Comparison of ENCODE assay signal across 9 mouse cellular contexts in the genomic region with DNA sequence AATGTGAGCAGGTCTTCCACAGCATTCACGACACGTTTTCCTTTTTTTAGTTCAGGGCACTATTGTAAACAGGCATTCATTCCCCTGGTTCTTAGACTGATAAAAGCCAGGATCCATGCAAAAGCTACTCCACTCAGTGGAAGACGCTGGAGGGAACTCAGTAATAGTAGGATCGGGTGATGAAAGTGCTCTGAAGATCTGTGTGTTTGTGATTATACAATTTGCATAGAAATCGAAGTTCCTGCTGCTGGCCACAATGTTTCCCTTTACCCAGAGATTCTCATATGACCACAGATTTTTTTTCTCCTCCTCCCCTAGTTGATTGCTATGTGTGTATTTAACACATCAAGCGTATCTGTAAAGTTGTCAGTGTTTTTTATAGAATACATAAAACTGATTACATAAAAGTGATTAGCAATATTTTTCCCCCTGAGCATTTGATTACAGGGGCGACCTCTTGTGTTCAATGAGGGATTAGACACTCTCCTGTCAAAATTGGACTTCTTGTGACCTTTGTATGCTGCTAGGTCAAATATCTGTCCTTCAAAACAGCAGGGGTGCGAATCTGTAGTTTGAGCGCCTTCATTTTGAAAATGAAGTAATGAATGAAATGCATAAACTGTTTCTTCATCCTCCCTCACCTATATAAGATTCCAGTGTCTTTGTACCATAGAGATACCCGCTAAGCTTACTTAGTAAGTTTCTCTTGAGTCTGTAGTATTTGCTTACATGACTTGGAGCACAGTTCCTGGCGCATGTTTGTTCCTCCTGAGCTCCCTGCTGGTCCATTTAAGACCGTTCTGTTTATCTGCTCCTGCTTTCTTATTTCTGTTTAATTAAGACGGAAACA. TPM values are rescaled to one million over a fixed set of nuclear protein-coding genes. Genes with fewer than 3 reads are reported as not detected.
DNase-seq lines count a peak whose midpoint lies in the region; ATAC-seq and TF ChIP-seq lines count a peak whose summit lies in the region.
"Had no signal": no experiment of that assay in that cellular context is flagged by ENCODE, and none has a peak within 500 bp of the region (broad histone marks: within the 10 kb centered on the region; RNA-seq: fewer than 3 reads in every experiment).

No protein-coding gene starts in this region.

- 24% methylated on average over 13 of the region's 13 CpGs for WGBS in intestine, embryonic 14.5 days
- 19% methylated on average over 13 of the region's 13 CpGs for WGBS in intestine, embryonic 16.5 days
- 3% methylated on average over 13 of the region's 13 CpGs for WGBS in hindbrain, postnatal 0 days

- H3K36me3 ChIP-seq in intestine, embryonic 14.5 days (ENCODE audit: control insufficient read depth, insufficient read depth, low read length) = no peaks in the 10 kb centered on the region
- no peaks in the 10 kb centered on the region for H3K36me3 ChIP-seq in intestine, embryonic 16.5 days (ENCODE audit: control insufficient read depth, insufficient read depth, low read length)
- H3K36me3 ChIP-seq in CH12.LX (replicated peaks in 1 of 2; ENCODE audit: control insufficient read depth in 1 of 2, insufficient read depth in 1 of 2, low read length in 1 of 2) = no peaks in the 10 kb centered on the region
- H3K36me3 ChIP-seq in hindbrain, postnatal 0 days (ENCODE audit: insufficient read depth, low read length) = no peaks in the 10 kb centered on the region

- 0 out of 2 replicates have a peak, but pooled peaks cover 2% of the 10 kb centered on the region for H3K4me1 ChIP-seq in intestine, embryonic 14.5 days (replicated peaks; ENCODE audit: control insufficient read depth, insufficient read depth, low read length)
- H3K4me1 ChIP-seq in intestine, embryonic 16.5 days (ENCODE audit: control insufficient read depth, insufficient read depth, low read length) = no peaks in the 10 kb centered on the region
- no peaks in the 10 kb centered on the region for H3K4me1 ChIP-seq in CH12.LX (ENCODE audit: control insufficient read depth in 1 of 2, insufficient read depth in 2 of 2)
- H3K4me1 ChIP-seq in hindbrain, postnatal 0 days (ENCODE audit: insufficient read depth, low read length) = no peaks in the 10 kb centered on the region

- DNase-seq in intestine, embryonic 14.5 days (ENCODE audit: low spot score) = no peak
- DNase-seq in CH12.LX (ENCODE audit: extremely low read depth) (no peak), adipocyte (ENCODE audit: low spot score) (peak; percentile 46)
- no peak for DNase-seq in hindbrain, postnatal 0 days (ENCODE audit: low spot score)
- no peak for DNase-seq in frontal cortex, postnatal 25 days (ENCODE audit: low spot score in 2 of 2)
- DNase-seq in right cerebral cortex, adult 18-20 months = no peak
- DNase-seq: kidney, adult 2 months had no signal

- no peak overlapping the region for H3K9ac ChIP-seq in intestine, embryonic 14.5 days (ENCODE audit: low read length)
- H3K9ac ChIP-seq in intestine, embryonic 16.5 days (ENCODE audit: low read depth, low read length) = no peak overlapping the region
- no peak overlapping the region for H3K9ac ChIP-seq in CH12.LX (ENCODE audit: insufficient read depth, low read depth)
- H3K9ac ChIP-seq in hindbrain, postnatal 0 days (replicated peaks; ENCODE audit: low read length) = no peak overlapping the region

- no peak for TF ChIP-seq EP300 in CH12.LX (IDR thresholded peaks at IDR 0.05; ENCODE audit: low read length)

- in situ Hi-C loops in CH12.LX (cut with MboI; ENCODE audit: low pct_ligation_motif_present, low pct_unique_long_range_greater_than_20kb, low sequenced_read_pairs) = no loop called here

- no peak for ATAC-seq in intestine, embryonic 14.5 days (replicated peaks; ENCODE audit: low FRiP score, low TSS enrichment, low read depth)
- no peak for ATAC-seq in intestine, embryonic 16.5 days
- no peak for ATAC-seq in hindbrain, postnatal 0 days

- no peak overlapping the region for H3K4me3 ChIP-seq in intestine, embryonic 14.5 days (ENCODE audit: low read depth, low read length)
- H3K4me3 ChIP-seq in intestine, embryonic 16.5 days (ENCODE audit: low read length) = no peak overlapping the region
- no peak overlapping the region for H3K4me3 ChIP-seq in CH12.LX (replicated peaks in 1 of 3; ENCODE audit: low read depth in 2 of 3, low read length in 2 of 3, poor library complexity in 1 of 3)
- no peak overlapping the region for H3K4me3 ChIP-seq in hindbrain, postnatal 0 days (ENCODE audit: low read length)

- dilution Hi-C loops in CH12.LX (cut with MboI; ENCODE audit: extremely low pct_ligation_motif_present, extremely low pct_unique_long_range_greater_than_20kb, low sequenced_read_pairs) = no loop called here

- H3K27ac ChIP-seq in intestine, embryonic 14.5 days (ENCODE audit: low read depth) = no peak overlapping the region
- H3K27ac ChIP-seq in intestine, embryonic 16.5 days (ENCODE audit: low read length) = no peak overlapping the region
- H3K27ac ChIP-seq in CH12.LX (ENCODE audit: insufficient read depth, low read depth) = no peak overlapping the region
- no peak overlapping the region for H3K27ac ChIP-seq in hindbrain, postnatal 0 days

- TF ChIP-seq RAD21 in CH12.LX (IDR thresholded peaks at IDR 0.05; ENCODE audit: low read depth, low read length) = peak; percentile 15

- no peaks in the 10 kb centered on the region for H3K9me3 ChIP-seq in intestine, embryonic 14.5 days (ENCODE audit: control insufficient read depth, low read length)
- no peaks in the 10 kb centered on the region for H3K9me3 ChIP-seq in intestine, embryonic 16.5 days (ENCODE audit: control insufficient read depth, low read length)
- H3K9me3 ChIP-seq in CH12.LX (replicated peaks; ENCODE audit: low read length) = peaks cover 46% of the 10 kb centered on the region
- H3K9me3 ChIP-seq in hindbrain, postnatal 0 days (ENCODE audit: low read length) = no peaks in the 10 kb centered on the region

- H3K4me2 ChIP-seq in intestine, embryonic 14.5 days (ENCODE audit: low read length) = peak overlapping the region; percentile 29
- H3K4me2 ChIP-seq in intestine, embryonic 16.5 days (ENCODE audit: low read depth, low read length) = no peak overlapping the region
- no peak overlapping the region for H3K4me2 ChIP-seq in CH12.LX (ENCODE audit: insufficient read depth, low read depth, poor library complexity, severe bottlenecking)
- no peak overlapping the region for H3K4me2 ChIP-seq in hindbrain, postnatal 0 days (ENCODE audit: low read depth, low read length)

- no peak for TF ChIP-seq POLR2A in CH12.LX (IDR thresholded peaks at IDR 0.05; ENCODE audit: low read depth, low read length)

- TF ChIP-seq CTCF in CH12.LX (conservative IDR thresholded peaks at IDR 0.05 in 1 of 2, IDR thresholded peaks at IDR 0.05 in 1 of 2; ENCODE audit: low read depth in 2 of 2, low read length in 2 of 2) = peak in 1 of 2 experiments; percentile 26; a peak in 1 of 4 replicates
- TF ChIP-seq CTCF in hindbrain, postnatal 0 days (IDR thresholded peaks at IDR 0.05; ENCODE audit: low read depth) = peak; percentile 57

- H3K79me2 ChIP-seq in CH12.LX (replicated peaks; ENCODE audit: control insufficient read depth, extremely low read depth, insufficient read depth, poor library complexity, severe bottlenecking) = no peaks in the 10 kb centered on the region

- H3K27me3 ChIP-seq in intestine, embryonic 14.5 days (replicated peaks; ENCODE audit: control insufficient read depth, insufficient read depth, low read length) = peaks cover 82% of the 10 kb centered on the region
- H3K27me3 ChIP-seq in intestine, embryonic 16.5 days (replicated peaks; ENCODE audit: control insufficient read depth, insufficient read depth, low read length) = peaks cover 52% of the 10 kb centered on the region
- H3K27me3 ChIP-seq in CH12.LX (replicated peaks) = no peaks in the 10 kb centered on the region
- H3K27me3 ChIP-seq in hindbrain, postnatal 0 days (ENCODE audit: insufficient read depth, low read length) = peaks cover 77% of the 10 kb centered on the region

TF ChIP-seq in CH12.LX, 34 proteins besides CTCF, POLR2A, EP300 and RAD21:
- no peak for TF ChIP-seq ZC3H11A (IDR thresholded peaks at IDR 0.05; ENCODE audit: low read depth, low read length)
- no peak for TF ChIP-seq ETS1 (conservative IDR thresholded peaks at IDR 0.05; ENCODE audit: low read depth, low read length)
- no peak for TF ChIP-seq SIN3A (IDR thresholded peaks at IDR 0.05; ENCODE audit: low read length)
- TF ChIP-seq SMC3 (IDR thresholded peaks at IDR 0.05; ENCODE audit: low read depth, low read length) = peak; percentile 24
- no peak for TF ChIP-seq USF1 (IDR thresholded peaks at IDR 0.05; ENCODE audit: low read depth, low read length)
- TF ChIP-seq ELF1 (IDR thresholded peaks at IDR 0.05; ENCODE audit: low read depth, low read length) = no peak
- TF ChIP-seq IRF4 (IDR thresholded peaks at IDR 0.05; ENCODE audit: low read depth, low read length) = no peak

RNA-seq across cellular contexts. Expression of gene Isl1, which starts 2.6 kb away (rescaled TPM):
- 2.7 and 4.6 TPM in 2 replicates for polyA plus RNA-seq in intestine, embryonic 14.5 days (2014; fragmentation: Nextera tagmentation; extraction: Ambion mirVana)
- polyA plus RNA-seq in intestine, embryonic 16.5 days (2015; fragmentation: Nextera tagmentation; extraction: Ambion mirVana) = 4.9 and 6.7 TPM in 2 replicates
- total RNA-seq in CH12.LX (2012; rRNA removed) (not detected in 2 replicates), CH12.LX (2014; rRNA removed) (not detected in 2 replicates)
- not detected in 2 replicates for polyA plus RNA-seq in CH12.LX (2012; ENCODE audit: insufficient read length, low read depth)
- total RNA-seq in hindbrain, postnatal 0 days (2014; rRNA removed) = 16.9 and 21.8 TPM in 2 replicates
- 8.3 and 10.2 TPM in 2 replicates for polyA plus RNA-seq in hindbrain, postnatal 0 days (2015; fragmentation: Nextera tagmentation; extraction: Ambion mirVana)
- total RNA-seq: megakaryocyte-erythroid progenitor cell, adult 5-6 weeks had no signal
